Mouse (Mus musculus) right cerebral cortex, postnatal 36 days (tissue): ENCODE data around the gene Cd80.

ENCODE experiments used
- DNase-seq, 2 experiments: peaks; one replicate each; pipeline ENCODE4 v3.0.0; 2022; ENCODE audit warnings: low spot score in 2 of 2, mixed read lengths in 1 of 2

Cd80 gene

GRCm38 (mm10) chr16:38522129-38523084 lies 67.0 kb downstream of the Cd80 start, which contains the start of gene Timmdc1:
Gene Timmdc1, minus strand, starts transcription at chr16:38522663.
- peak; percentile 96 for DNase-seq

- DNase-seq, result no peak
These were observed 70.9 kb downstream of the Cd80 start for GRCm38 (mm10) chr16:38526264-38526663.

GRCm38 (mm10) chr16:38536544-38537146 lies 81.3 kb downstream of the Cd80 start:
- peak; percentile 44 to 47 for DNase-seq

GRCm38 (mm10) chr16:38538716-38539380 lies 83.5 kb downstream of the Cd80 start:
- DNase-seq, result no peak
